Mouse (Mus musculus): ENCODE data around the gene Faim. TPM values are rescaled to one million over a fixed set of nuclear protein-coding genes. Genes with fewer than 3 reads are reported as not detected.

Gene Faim
- total RNA-seq, 2 experiments from 2014 or later, result 5.6 to 6.2 TPM

DNA sequence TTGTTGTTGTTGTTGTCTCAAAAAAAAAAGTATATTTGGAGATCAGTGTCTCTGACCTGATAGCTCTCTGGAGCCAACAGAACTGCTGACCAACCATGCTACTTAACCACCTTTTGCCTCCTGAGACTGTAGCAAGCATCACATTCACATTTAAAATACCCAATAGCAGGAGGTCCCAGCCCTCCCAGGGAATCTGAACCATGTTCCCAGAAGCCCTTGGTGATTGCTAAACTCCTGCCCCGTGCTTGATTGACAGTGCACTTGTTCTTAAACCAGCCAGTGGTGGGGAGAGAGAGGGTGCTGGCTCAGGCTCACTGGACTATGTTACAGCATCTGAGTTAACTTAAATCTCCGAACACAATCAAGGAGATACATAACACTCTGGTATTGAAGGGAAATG, 11.3 kb upstream of the Faim start:
- DNase-seq, result no peak

DNA sequence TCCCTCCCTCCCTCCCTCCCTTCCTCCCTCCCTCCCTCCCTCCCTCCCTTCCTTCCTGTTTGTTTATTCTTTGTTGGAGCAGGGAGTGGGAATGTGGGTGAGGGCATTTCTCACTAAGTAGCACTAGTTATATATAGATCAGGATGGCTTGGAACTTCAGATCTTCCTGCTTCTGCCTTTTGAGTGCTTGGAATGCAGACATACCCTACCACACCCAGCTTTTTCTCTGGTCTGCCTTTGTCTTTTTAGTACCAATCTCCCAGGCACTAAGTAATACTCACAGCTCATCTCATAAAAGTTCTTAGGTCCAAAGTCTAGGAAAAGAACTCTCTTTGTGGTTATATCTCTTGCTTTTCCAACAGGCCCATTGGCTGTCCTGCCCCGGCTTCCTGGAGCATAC, 10.1 kb upstream of the Faim start:
- no peak for DNase-seq

DNA sequence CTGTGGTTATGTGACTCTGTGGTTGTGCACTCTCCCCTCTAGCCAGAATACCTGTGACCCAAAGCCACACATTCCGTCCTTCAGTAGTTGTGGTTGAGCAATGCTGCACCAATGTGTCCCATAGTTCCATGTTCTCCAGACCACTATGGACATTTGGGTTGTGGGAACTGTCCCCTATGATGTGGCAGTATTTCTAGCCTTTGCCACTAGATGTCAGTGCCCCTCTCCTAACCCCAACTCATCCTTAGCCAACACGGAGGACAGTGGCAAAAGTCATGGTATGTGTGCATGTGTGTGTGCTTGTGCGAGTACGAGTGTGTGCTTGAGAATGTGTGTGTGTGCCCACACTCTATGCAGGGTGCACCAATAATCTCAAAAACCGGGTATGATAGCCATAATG, 9.7 kb upstream of the Faim start:
- DNase-seq, result no peak

DNA sequence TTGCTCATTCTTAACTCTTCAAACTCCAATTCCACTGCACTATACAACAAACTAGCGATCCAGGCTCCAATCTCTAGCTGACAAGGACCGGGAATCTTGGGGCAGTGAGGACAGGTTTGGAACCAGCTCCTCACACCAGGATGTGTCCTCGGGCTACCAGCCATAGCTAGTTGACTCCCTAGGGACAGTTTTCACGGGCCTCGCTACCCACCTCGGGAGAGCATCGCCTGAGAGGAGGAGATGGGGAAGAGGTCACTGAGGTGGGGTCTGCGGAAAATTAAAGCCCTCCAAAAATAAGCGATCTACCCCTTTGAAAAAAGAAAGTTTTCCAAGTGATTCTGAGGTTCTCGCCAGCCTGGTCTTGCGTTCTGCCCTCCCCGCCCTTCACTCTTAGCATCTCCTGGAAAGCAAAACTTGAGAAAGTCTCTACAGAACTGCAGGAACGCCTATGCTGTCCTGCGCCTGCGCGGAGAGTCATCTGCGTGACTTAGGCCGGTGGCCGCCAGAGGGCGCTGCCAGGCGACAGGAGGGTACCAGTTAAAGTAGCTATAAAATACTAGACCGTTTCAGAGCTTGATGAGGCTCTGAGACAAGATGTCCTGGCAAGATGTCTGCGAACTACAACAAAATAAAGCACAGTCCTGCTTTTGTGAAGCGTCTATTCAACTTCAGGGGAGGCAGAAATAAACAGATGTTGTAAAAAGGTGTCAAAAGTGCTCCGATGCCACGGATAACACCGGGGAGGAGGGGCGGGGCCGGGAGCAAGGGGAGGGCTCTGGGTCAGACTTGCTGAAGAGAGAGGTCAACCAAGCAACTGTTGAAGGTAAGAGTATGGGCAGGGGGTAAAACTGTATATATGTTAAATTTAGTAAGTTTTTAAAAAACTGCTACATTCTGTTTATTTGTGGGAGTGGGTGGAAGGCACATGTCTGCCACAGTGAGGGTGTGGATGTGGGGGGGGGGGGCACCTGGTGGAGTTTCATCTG, 6.4 kb upstream of the Faim start:
- peak; percentile 92 for DNase-seq

DNA sequence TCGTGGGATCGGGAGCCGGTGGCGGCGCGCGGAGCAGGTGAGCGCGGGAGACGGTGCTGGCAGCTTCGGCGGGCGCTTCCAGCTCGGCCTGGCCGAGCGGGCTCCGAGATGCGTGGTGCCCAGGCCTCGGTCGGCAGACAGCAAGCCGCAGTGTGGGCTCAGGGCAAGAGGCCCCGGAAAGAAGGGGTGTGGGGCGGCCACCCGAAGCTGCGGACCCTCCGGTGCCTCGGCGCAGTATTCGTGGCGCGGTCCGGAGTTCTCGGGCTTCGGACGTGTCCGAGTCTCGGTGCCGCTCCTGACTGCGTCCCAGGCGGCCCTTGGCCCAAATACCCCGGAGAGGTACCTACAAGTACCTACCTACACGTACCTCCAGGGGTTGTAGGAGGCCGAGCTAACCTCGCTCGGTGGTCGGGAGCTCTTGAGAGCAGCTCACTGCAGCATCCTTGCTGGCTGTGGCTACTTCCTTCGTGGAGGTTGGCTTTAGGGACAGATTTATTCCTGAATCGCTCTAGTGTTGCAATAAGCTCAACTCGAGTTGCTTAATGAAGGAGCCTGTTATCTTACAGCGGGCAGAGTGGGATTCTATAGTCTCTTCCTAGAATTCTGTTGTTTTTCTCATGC, 413 bp downstream of the Faim start:
- DNase-seq, result no peak

DNA sequence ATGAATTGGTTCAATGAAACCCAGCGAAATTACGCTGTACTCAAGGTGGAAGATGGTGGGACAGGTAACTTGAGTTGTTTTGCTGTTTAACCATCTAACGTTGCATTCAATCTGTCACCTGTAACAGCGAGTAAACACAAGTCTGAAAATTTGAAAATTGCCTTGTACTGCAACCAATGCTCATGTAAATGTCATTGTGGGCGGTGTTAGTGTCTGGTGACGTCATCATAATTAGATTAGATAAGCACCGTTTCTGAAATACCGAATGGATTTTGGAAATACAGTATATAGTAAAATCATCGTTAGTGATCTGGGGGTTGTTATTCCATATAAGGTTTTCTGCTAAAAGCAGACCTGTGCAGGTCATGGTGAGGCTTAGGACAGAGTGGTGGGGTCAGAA, 958 bp downstream of the Faim start:
- no peak for DNase-seq

DNA sequence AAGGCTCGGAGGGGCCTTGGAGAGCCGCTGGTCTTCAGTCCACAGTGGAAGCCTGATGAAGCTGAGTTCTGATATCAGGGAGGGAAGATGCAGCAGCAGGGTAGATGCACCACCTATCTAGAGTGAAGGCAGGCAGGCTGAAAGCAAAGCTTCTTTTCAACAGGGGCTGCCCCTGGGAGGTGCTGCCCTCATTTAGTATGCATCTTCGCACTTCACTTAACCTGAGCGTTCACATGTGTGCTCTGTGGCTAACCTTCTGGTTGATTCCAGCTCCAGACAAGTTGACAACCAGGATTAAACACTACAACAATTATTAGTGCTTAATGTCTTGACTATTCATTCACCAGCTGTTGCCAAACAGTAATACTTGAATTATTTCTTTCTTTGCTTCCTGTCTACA, 7.9 kb downstream of the Faim start:
- DNase-seq, result no peak

DNA sequence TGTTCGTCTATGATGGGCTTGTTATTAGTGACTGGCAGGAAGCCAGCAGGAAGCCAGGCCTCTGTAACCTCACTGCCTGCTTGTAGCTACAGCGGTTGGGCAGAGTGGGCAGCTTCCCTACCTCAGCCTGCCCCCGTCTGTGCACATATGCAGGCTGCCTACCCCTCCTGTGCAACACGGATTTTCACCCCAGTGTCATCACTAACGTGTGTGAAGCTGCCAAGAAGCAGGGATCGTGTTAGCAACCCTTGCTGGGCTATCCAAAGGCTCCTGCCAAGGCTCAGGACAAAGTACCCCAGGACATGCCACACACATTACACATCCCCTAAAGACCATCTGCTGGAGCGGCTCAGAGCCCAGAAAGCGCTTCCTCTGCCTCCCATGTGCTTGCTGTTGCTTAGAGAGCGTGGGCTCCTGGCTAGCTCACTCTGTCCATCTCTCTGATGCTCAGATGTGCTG, 13.7 kb downstream of the Faim start:
- DNase-seq, result no peak

DNA sequence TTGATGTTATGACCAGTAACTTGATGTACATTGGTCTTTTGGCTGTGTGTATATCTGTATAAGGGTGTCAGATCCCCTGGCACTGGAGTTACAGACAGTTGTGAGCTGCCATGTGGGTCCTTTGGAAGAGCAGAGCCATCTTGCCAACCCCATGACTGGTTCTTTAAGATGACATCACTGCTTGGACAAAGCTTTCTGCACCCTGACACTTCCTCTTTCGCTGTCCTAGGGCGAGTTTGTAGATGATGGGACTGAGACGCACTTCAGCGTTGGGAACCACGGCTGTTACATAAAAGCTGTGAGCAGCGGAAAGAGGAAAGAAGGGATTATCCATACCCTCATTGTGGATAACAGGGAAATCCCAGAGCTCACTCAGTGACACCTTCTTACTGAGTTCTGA, 15.2 kb downstream of the Faim start:
- DNase-seq, result no peak

DNA sequence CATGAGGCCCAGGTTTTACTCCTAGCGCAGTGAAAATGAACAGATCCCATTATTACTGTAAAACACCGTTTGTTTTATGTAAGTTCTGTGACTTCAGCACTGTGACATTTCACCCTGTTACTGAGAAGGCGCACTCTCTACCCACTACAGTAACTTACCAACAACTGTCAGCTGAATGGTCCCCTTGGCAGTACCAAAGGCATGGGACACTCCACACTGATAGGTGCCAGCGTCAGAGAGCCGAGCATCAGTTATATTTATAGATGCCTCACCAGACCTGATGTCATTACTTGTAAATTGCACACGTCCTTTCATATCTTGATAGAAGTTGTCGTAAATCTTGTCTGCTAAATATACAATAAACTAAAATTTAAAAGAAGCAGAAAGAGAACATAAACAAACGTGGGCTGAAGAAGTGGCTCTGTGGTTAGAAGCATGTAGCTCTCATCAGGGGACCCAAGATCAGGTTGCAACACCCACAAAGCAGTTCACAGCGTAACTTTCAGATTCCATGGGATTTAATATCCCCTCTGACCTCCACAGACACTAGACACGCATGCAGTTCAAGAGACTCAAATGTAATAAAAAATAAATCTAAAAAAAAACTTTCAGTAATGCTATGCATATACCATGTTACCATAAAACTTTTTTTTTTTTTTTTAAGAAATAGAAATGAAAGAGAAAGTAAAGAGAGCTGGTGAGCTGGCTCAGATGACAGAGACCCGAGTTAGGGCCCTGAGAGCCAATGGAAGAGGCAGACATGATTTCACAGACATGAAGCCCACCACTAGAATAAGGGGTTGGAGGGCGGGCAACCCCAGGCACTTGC, 23.1 kb downstream of the Faim start:
- DNase-seq, result no peak

DNA sequence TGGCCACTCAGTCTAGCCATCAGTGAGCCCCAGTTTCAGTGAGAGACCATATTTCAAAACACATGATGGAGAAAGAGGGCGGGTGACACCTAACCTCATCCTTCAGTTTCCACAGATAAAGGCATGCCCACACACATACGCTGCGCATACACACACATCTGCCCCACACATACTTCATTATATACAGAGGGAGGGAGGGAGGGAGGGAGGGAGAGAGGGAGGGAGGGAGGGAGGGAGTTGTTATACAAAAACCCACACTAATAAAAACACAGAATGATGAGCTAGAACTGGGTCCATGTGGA, 23.7 kb downstream of the Faim start:
- no peak for DNase-seq

DNA sequence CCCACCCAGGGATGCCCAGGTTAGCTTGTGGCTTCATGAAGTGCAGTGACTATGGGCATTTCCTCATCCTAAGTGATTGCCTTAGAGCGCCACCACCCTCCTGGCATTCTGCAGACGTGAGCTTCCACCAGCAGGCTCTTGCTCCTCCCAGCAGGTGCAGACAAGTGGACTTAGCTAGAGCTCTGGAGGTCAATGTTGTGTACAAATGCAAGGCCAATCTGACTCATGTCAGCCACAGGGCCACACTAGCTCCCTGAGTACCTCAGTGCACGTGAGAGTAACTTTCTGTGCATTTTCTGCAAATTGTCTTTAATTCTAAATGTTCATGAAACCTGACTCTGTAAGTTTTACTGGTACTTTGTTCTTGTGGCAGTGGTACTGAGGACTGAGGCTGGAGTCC, 30.1 kb downstream of the Faim start:
- DNase-seq, result no peak

DNA sequence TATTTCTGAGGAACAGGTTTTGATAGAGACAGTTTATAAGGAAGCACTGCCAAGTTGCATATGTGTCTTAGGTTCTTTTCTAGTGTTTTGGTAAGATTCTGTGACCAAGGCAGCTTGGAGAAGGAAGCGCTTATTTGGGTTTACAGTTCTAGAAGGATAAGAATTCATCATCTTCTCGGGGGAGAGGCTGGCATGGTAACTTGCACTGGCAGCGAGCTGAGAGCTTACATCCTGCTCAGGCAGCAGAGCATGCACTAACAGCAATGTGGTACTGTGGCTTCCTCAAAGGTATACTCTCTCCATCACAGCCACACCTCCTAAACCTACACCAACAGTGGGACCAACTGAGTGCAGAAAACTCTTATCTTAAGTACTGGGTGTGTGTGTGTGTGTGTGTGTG, 30.6 kb downstream of the Faim start:
- no peak for DNase-seq

DNA sequence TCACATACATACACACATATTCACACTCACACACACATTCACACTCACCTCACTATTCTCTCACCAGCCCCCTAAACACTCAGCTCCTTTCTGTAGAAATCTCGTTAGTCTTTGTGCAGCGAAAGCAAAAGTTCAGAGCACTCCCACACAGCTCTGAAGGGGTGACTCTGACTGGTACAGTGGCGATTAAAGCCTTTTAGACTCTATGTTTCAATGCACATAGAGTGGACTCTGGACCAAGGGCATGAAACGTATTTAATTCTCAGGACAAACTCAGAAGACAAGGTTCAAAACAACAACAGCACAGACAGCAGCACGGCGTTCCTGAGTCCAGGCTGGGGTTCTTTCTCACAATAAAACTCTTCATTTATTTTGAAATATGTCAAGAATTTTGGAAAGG, 31.5 kb downstream of the Faim start:
- DNase-seq, result no peak

DNA sequence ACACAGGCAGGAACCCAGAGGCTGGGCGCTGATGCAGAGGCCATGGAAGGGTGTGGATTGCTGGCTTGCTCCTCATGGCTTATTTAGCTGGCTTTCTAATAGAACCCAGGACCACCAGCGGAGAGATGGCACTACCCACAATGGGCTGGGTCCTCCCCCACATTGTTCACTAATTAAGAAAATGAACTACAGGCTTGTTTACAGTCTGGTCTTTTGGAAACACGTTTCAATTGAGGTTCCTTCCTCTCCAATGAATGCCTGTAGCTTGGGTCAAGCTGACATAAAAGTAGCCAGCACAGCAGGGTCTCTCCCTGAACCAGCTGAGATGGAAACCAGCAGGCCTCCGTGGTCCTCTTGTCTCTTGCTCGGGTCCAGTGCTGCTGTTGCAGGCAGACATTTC, 35.0 kb downstream of the Faim start:
- no peak for DNase-seq

DNA sequence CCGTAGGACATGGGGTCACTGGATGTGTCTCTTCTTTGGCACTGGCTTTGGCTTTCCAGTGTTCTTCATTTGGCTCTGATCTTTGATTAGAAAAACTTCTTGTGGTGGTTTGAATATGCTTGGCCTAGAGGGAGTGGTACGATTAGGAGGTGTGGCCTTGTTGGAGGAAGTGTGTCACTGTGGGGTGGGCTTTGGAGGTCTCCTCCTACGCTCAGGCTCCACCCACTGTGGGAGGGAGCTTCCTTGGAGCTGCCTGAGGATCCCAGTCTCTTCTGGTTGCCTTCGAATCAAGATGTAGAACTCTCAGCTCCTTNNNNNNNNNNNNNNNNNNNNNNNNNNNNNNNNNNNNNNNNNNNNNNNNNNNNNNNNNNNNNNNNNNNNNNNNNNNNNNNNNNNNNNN, 35.6 kb downstream of the Faim start:
- DNase-seq, result no peak

DNA sequence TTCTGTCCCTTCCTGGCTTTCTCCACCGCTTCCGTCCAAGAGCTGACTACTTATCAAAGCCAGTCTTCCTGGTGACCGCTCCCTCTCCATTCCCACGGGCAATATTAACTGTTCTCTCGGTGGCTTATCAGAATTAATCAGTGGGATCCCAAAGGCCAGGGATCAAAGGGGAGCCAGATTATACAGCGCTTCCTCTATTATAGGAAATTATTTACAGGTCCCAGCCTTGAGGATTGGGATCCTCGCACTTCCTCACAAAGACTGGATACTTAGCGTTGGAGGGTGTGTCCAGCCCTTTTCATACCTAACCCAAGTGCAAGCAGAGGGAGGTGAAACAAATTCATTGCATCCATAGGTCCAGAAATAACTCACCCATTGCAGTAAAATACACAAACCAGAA, 45.9 kb downstream of the Faim start:
- DNase-seq, result no peak

DNA sequence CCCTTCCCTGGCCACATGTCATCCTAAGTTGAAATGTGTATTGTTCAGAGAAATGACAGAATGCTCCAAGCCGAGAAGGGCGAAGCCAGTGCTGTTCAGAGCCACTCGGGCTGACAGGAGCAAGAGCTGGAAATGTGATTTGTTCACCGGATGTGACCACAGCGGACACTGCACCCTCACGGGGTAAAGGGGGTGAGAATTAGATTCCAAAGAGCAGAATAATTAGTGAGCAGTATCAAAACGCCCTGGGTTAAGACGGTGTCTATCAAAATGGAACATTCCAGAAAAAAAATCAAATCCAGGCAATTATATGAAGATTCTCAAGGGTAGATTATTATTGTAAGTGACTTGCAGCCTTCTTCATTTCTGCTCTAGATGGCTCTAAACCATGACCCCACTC, 47.9 kb downstream of the Faim start:
- DNase-seq, result no peak

DNA sequence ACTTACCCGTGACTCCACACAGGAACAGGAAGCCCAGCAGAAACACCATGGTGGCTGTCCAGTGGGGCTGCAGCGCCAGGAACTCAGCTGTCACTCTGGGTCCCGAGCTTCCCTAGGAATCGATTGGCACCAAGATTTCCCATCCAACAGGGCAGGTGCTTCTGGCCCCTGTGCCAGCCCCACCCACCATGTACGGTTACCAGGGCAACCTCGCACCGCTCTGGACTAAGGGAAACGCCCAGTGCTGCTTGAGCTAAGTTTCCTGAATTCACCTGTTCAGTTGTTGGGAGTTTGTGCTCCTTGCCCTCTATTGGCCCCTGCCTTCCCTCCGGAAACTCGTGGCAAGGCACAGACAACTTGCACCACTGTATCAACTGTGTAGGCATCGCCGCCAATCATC, 49.4 kb downstream of the Faim start, which contains the start of gene Gm1123:
Gene Gm1123 (minus strand): TSS at position 141 of the 400 bp plus-strand sequence.
- DNase-seq, result no peak

DNA sequence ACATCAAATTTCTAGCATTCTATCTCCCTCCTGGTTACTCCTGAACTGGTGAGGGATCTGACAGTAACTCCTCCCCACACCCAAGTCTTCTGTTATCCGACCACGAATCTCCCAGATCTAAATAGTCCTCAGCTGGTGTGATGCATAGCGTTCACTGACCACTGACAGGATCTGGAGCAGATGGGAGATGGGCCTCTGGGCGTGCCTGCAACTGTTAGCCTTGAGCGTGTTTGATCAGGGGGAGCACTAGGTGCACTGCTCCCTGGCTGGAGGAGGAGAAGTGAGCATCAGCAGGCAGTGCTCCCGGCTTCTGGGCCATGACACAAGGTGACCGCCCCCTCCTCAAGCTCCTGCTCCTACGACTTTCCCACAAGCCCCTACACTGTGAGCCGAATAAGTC, 55.8 kb downstream of the Faim start:
- DNase-seq, result no peak

DNA sequence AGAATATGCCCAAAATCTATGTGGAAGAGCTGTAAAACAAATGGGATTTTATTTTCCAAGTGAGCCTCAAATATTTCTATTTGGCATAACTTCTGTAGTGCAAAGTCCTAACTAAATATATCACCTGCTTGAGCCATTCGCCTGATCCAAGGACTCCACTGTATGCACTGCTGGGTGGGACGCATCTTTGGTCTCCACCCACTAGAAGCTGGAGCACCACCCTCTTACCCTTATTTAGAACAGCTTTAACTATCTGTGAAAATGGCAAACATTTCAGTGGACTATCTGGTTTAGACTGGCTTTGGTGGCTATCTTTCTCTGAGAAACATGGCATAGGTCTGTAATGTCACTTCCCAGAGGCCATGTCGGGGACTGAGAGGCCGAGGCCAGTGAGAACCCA, 56.5 kb downstream of the Faim start:
- no peak for DNase-seq

DNA sequence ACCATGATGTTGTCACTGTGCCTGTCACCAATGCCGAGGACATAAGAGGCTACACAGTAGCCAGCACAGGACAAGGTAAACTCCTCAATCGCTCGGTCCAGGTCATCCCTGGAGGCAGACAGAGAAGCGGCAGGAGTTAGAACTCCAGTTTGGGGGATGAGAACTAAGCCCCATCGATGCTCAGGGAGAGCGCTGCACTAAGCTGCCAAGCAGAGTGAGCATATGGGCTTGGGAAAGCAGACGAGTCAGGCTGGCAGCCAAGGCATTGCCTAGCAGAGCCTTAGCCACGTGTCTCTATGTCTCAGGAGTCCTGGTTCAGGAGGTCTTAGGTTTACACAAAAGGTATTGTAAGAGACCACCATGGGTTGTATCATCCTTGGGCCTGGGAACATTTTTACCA, 58.6 kb downstream of the Faim start:
- no peak for DNase-seq

DNA sequence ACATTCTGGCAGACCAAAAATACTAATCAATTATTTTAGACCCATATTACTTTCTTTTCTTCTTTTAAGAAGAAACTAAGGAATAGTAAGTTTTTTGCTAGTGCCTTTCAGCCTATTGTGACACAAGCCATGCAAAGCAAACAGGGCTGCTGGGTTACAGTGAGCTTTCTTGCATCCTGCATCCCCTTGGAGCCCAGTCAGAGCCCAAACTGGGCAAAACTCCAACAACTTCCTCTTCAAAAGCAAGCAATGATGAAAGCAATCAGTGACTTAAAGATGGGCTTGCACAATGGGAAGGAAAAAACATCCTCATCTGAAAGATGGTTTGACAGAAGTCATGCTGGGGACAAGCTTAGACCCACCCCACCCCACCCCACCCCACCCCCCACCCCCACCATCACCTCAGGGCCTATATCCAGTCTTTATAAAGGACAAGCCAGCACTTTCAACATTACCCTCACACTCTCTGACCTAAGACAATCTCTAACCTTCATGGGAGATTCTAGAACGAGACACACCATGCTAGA, 62.6 kb downstream of the Faim start:
- no peak for DNase-seq

Measured in gastrocnemius, postnatal 10 days (tissue).